Mouse (Mus musculus) kidney, postnatal 0 days (tissue): ENCODE results near the gene Trim11. TPM values are rescaled to one million over a fixed set of nuclear protein-coding genes. Genes with fewer than 3 reads are reported as not detected.

Experiments
- ATAC-seq: fragments of 200-750 bp; cut with Nextera tagmentation; replicated peaks from 2 replicates; pipeline ENCODE4 v1.8.0; 2017; ENCODE audit warnings: low read depth, moderate number of reproducible peaks, moderate TSS enrichment, moderate library complexity; ENCODE audit not compliant: low FRiP score
- DNase-seq: peaks from one replicate; pipeline ENCODE4 v3.0.0-alpha.2; 2016; ENCODE audit warnings: low spot score
- H3K27ac ChIP-seq: fragments of 300-500 bp; sonication (generic); 2 replicates; pipeline ENCODE4 v1.5.1; 2014; ENCODE audit warnings: mild to moderate bottlenecking
- H3K27me3 ChIP-seq: fragments of 300-500 bp; sonication (generic); 2 replicates; pipeline ENCODE4 v1.6.1; 2014; ENCODE audit warnings: low read length, mixed read lengths; ENCODE audit not compliant: insufficient read depth
- H3K36me3 ChIP-seq: fragments of 300-500 bp; sonication (generic); 2 replicates; pipeline ENCODE4 v1.6.1; 2014; ENCODE audit warnings: low read length, mixed read lengths; ENCODE audit not compliant: insufficient read depth
- H3K4me1 ChIP-seq: fragments of 300-500 bp; sonication (generic); replicated peaks from 2 replicates; pipeline ENCODE4 v1.6.1; 2014; ENCODE audit warnings: antibody characterized with exemption, low read length, mixed read lengths; ENCODE audit not compliant: insufficient read depth
- H3K4me2 ChIP-seq: fragments of 300-500 bp; sonication (generic); 2 replicates; pipeline ENCODE4 v1.6.1; 2014; ENCODE audit warnings: mild to moderate bottlenecking, low read length, moderate library complexity, mixed read lengths
- H3K4me3 ChIP-seq: fragments of 300-500 bp; sonication (generic); replicated peaks from 2 replicates; pipeline ENCODE4 v1.5.1; 2014; ENCODE audit warnings: low read depth, low read length
- H3K9ac ChIP-seq: fragments of 300-500 bp; sonication (generic); 2 replicates; pipeline ENCODE4 v1.6.1; 2014; ENCODE audit warnings: low read depth, low read length
- H3K9me3 ChIP-seq: fragments of 300-500 bp; sonication (generic); replicated peaks from 2 replicates; pipeline ENCODE4 v1.6.1; 2016; ENCODE audit warnings: low read length, inconsistent platforms, mixed read lengths
- CTCF ChIP-seq: IDR thresholded peaks from 2 replicates; pipeline ENCODE4 v1.5.1; 2016; ENCODE audit warnings: antibody characterized with exemption, low read depth, mild to moderate bottlenecking, moderate library complexity
- WGBS: fragments of 180-500 bp; shearing (Covaris S2); extraction: QIAGEN DNeasy Blood & Tissue Kit; methylation state at CpG from one replicate; pipeline ENCODE4 v1.1.7; 2014; 5-methylcytosine and 5-hydroxymethylcytosine counted together
- microRNA-seq: library from miRNA; unstranded; fragments of <30 nt; microRNA quantifications from one replicate; pipeline ENCODE4, GENCODE M21; 2016
- polyA plus RNA-seq: library from polyadenylated mRNA; unstranded; fragments of >200 nt; fragmentation: Nextera tagmentation; extraction: Ambion mirVana; gene quantifications from 2 replicates; pipeline ENCODE4 v1.2.1, GENCODE M21; 2015

Gene Trim11
- polyA plus RNA-seq, 1 experiment from 2014 or later = 16.3 TPM

GRCm38 (mm10) chr11:59002327-59003079 lies 24.6 kb downstream of the Trim11 start:
- Histone ChIP-seq H3K27me3 (no peaks in the 10 kb centered on the region), H3K4me2 (no peak overlapping the region), H3K9me3 (no peaks in the 10 kb centered on the region), H3K27ac (no peak overlapping the region), H3K4me1 (no peaks in the 10 kb centered on the region), H3K4me3 (no peak overlapping the region), H3K9ac (no peak overlapping the region), H3K36me3 (no peaks in the 10 kb centered on the region)
- TF ChIP-seq CTCF = no peak
- DNase-seq (no peak), ATAC-seq (no peak)
- 79% methylated on average over 7 of the region's 7 CpGs for WGBS

- Histone ChIP-seq H3K27me3 (no peaks in the 10 kb centered on the region), H3K4me2 (no peak overlapping the region), H3K4me1 (no peaks in the 10 kb centered on the region), H3K36me3 (no peaks in the 10 kb centered on the region), H3K9ac (no peak overlapping the region), H3K9me3 (no peaks in the 10 kb centered on the region), H3K4me3 (no peak overlapping the region), H3K27ac (no peak overlapping the region)
- no peak; the same call in 1 of the 2 replicates for ATAC-seq
- peak; percentile 46 for DNase-seq
- WGBS = 34% methylated on average over 9 of the region's 9 CpGs
- TF ChIP-seq CTCF = peak; percentile 68
These were observed 37.2 kb downstream of the Trim11 start for GRCm38 (mm10) chr11:59015052-59015451.

GRCm38 (mm10) chr11:59026411-59026810 lies 48.5 kb downstream of the Trim11 start:
- Histone ChIP-seq H3K4me1 (no peaks in the 10 kb centered on the region), H3K4me3 (no peak overlapping the region), H3K27me3 (no peaks in the 10 kb centered on the region), H3K9me3 (no peaks in the 10 kb centered on the region), H3K27ac (no peak overlapping the region), H3K9ac (no peak overlapping the region), H3K36me3 (no peaks in the 10 kb centered on the region), H3K4me2 (no peak overlapping the region)
- DNase-seq = peak; percentile 44
- no peak for TF ChIP-seq CTCF
- ATAC-seq = no peak
- 29% methylated on average over 6 of the region's 6 CpGs for WGBS

- no peak for TF ChIP-seq CTCF
- WGBS = 83% methylated on average over 13 of the region's 13 CpGs
- H3K36me3 ChIP-seq = no peaks in the 10 kb centered on the region
These were observed 51.1 kb downstream of the Trim11 start for GRCm38 (mm10) chr11:59029003-59029402.

More at GRCm38 (mm10) chr11:59029003-59029402, 51.1 kb downstream of the Trim11 start:
- Histone ChIP-seq H3K4me2 (no peak overlapping the region), H3K9me3 (no peaks in the 10 kb centered on the region), H3K27ac (no peak overlapping the region), H3K9ac (no peak overlapping the region), H3K4me1 (no peaks in the 10 kb centered on the region), H3K4me3 (no peak overlapping the region), H3K27me3 (no peaks in the 10 kb centered on the region)
- ATAC-seq (no peak), DNase-seq (no peak)

Small RNAs within 50 kb of the gene (microRNA-seq; reads per million reads assigned to microRNA genes)
- gene Gm44313 = not detected

Other genes starting within 250 kb of the Trim11 start
- not detected in 2 replicates for gene Olfr317, start 238.9 kb upstream of the Trim11 start, polyA plus RNA-seq
- not detected in 2 replicates for gene Olfr316, start 225.4 kb upstream of the Trim11 start, polyA plus RNA-seq
- not detected in 2 replicates for gene Olfr315, start 204.9 kb upstream of the Trim11 start, polyA plus RNA-seq
- gene Olfr314, start 195.1 kb upstream of the Trim11 start, polyA plus RNA-seq = not detected in 2 replicates
- 0.31 and 0.37 TPM in 2 replicates for gene Fam183b, start 176.1 kb upstream of the Trim11 start, polyA plus RNA-seq
- gene Olfr313, start 163.1 kb upstream of the Trim11 start, polyA plus RNA-seq = not detected in 2 replicates
- gene Olfr312, start 148.9 kb upstream of the Trim11 start, polyA plus RNA-seq = not detected in 2 replicates
- not detected in 2 replicates for gene Olfr311, start 138.8 kb upstream of the Trim11 start, polyA plus RNA-seq
- 5.5 and 6.1 TPM in 2 replicates for gene Gm12258, start 130.9 kb upstream of the Trim11 start, polyA plus RNA-seq
- 7.2 TPM in 2 replicates for gene 2810021J22Rik, start 110.9 kb upstream of the Trim11 start, polyA plus RNA-seq
- gene Zfp39, start 73.9 kb upstream of the Trim11 start, polyA plus RNA-seq = 3.8 and 4.3 TPM in 2 replicates
- gene Btnl10, start 60.2 kb upstream of the Trim11 start, polyA plus RNA-seq = 0.16 TPM in 1 of 2 replicates, not detected in the other
- gene Rnf187, start 39.2 kb upstream of the Trim11 start, polyA plus RNA-seq = 238 and 249 TPM in 2 replicates
- 43.9 and 45.8 TPM in 2 replicates for gene Hist3h2ba, start 29.2 kb upstream of the Trim11 start, polyA plus RNA-seq
- 40.9 and 41.2 TPM in 2 replicates for gene Hist3h2a, start 23.4 kb upstream of the Trim11 start, polyA plus RNA-seq
- 0.32 and 0.37 TPM in 2 replicates for gene Trim17, start 23.4 kb upstream of the Trim11 start, polyA plus RNA-seq
- 0.20 and 0.26 TPM in 2 replicates for gene Obscn, start 158.3 kb downstream of the Trim11 start, polyA plus RNA-seq
- gene Iba57, start 185.6 kb downstream of the Trim11 start, polyA plus RNA-seq = 6.5 and 6.9 TPM in 2 replicates
- 1.2 TPM in 2 replicates for gene Gjc2, start 205.1 kb downstream of the Trim11 start, polyA plus RNA-seq
- gene Guk1, start 214.1 kb downstream of the Trim11 start, polyA plus RNA-seq = 127 and 135 TPM in 2 replicates
- gene Mrpl55, start 224.4 kb downstream of the Trim11 start, polyA plus RNA-seq = 112 and 121 TPM in 2 replicates
- 33.9 and 35.0 TPM in 2 replicates for gene 2310033P09Rik, start 230.2 kb downstream of the Trim11 start, polyA plus RNA-seq